Mouse (Mus musculus) ES-E14 (cell line): ENCODE data around the gene Slc9a7. TPM values are rescaled to one million over a fixed set of nuclear protein-coding genes. Genes with fewer than 3 reads are reported as not detected.

ENCODE experiments used
- DNase-seq: peaks from one replicate; pipeline ENCODE4 v3.0.0-alpha.2; 2013; ENCODE audit warnings: low read depth, low spot score
- H3K27ac ChIP-seq: 2 replicates; pipeline ENCODE4 v1.5.1; 2012; ENCODE audit warnings: low read depth, mild to moderate bottlenecking, low read length, moderate library complexity, mixed read lengths; ENCODE audit not compliant: poor library complexity, insufficient read depth, severe bottlenecking
- H3K36me3 ChIP-seq: 2 replicates; pipeline ENCODE4 v1.6.1; 2012; ENCODE audit warnings: mild to moderate bottlenecking, low read length, moderate library complexity, mixed read lengths; ENCODE audit not compliant: control insufficient read depth, poor library complexity, insufficient read depth, severe bottlenecking
- H3K4me1 ChIP-seq, 2 experiments: fragments of 150-350 bp in 1 of 2; sonication (generic) in 1 of 2; 2 replicates each; pipeline ENCODE4 v1.6.1; 2012; ENCODE audit warnings: low read length in 2 of 2, mild to moderate bottlenecking in 1 of 2, mixed read lengths in 1 of 2; ENCODE audit not compliant: control insufficient read depth in 2 of 2, insufficient read depth in 2 of 2, poor library complexity in 1 of 2
- H3K4me3 ChIP-seq, 2 experiments: fragments of 150-350 bp in 1 of 2; sonication (generic) in 1 of 2; 2 replicates each; pipeline ENCODE4 v1.5.1; 2012; ENCODE audit warnings: low read length in 2 of 2, low read depth in 1 of 2, mild to moderate bottlenecking in 1 of 2, mixed read lengths in 1 of 2; ENCODE audit not compliant: insufficient read depth in 1 of 2, poor library complexity in 1 of 2, severe bottlenecking in 1 of 2
- H3K9ac ChIP-seq: 2 replicates; pipeline ENCODE4 v1.6.1; 2012; ENCODE audit warnings: low read depth, mild to moderate bottlenecking, low read length, mixed read lengths; ENCODE audit not compliant: poor library complexity, insufficient read depth, severe bottlenecking
- H3K9me3 ChIP-seq: fragments of 150-350 bp; sonication (generic); 2 replicates; pipeline ENCODE4 v1.6.1; 2012; ENCODE audit warnings: low read depth, mild to moderate bottlenecking, low read length; ENCODE audit not compliant: control insufficient read depth, insufficient read depth
- CHD2 ChIP-seq: IDR thresholded peaks from 2 replicates; pipeline ENCODE4 v1.6.1; 2014; ENCODE audit warnings: mild to moderate bottlenecking, low read depth, low read length, inconsistent platforms
- HCFC1 ChIP-seq: IDR thresholded peaks from 2 replicates; pipeline ENCODE4 v1.6.1; 2012; ENCODE audit warnings: low read length, inconsistent platforms, borderline replicate concordance; ENCODE audit not compliant: insufficient read depth
- MAFK ChIP-seq: IDR thresholded peaks from 2 replicates; pipeline ENCODE4 v1.6.1; 2014; ENCODE audit warnings: mild to moderate bottlenecking, low read depth, low read length, inconsistent platforms; ENCODE audit not compliant: insufficient read depth
- ZC3H11A ChIP-seq: IDR thresholded peaks from 2 replicates; pipeline ENCODE4 v1.6.1; 2012; ENCODE audit warnings: low read depth, mild to moderate bottlenecking, inconsistent platforms, low read length, borderline replicate concordance
- ZNF384 ChIP-seq: IDR thresholded peaks from 2 replicates; pipeline ENCODE4 v1.6.1; 2012; ENCODE audit warnings: low read depth, low read length, inconsistent platforms
- in situ Hi-C, 2 experiments: fragments of 600-800 bp; cut with MboI; formaldehyde crosslinking; loops; one replicate each; pipeline ENCODE4 v1.15.1; 2025; ENCODE audit warnings: low sequenced_read_pairs in 2 of 2, inconsistent platforms in 1 of 2; ENCODE audit not compliant: unreplicated experiment in 2 of 2
- total RNA-seq: library from RNA; depleted of rRNA; stranded (reverse); fragments of 300-350 nt; gene quantifications from 2 replicates; pipeline ENCODE4 v1.2.3, GENCODE M21; 2012

Gene Slc9a7
- total RNA-seq, 1 experiment, result 2.0 TPM

GRCm38 (mm10) chrX:20164984-20165383 lies 126.6 kb downstream of the Slc9a7 start:
- DNase-seq, result no peak
- no peaks in the 10 kb centered on the region for H3K36me3 ChIP-seq
- H3K9ac ChIP-seq, result no peak overlapping the region
- TF ChIP-seq ZNF384 (no peak), MAFK (no peak), HCFC1 (no peak)
- H3K27ac ChIP-seq, result no peak overlapping the region
- in situ Hi-C loops, result loop anchor here in 1 of 2 experiments (25.0 kb wide), 1 partner anchor 172 kb away; no protein-coding TSS in a partner anchor
- H3K4me1 ChIP-seq, result no peaks in the 10 kb centered on the region
- no peaks in the 10 kb centered on the region for H3K9me3 ChIP-seq
- H3K4me3 ChIP-seq, result no peak overlapping the region

DNA sequence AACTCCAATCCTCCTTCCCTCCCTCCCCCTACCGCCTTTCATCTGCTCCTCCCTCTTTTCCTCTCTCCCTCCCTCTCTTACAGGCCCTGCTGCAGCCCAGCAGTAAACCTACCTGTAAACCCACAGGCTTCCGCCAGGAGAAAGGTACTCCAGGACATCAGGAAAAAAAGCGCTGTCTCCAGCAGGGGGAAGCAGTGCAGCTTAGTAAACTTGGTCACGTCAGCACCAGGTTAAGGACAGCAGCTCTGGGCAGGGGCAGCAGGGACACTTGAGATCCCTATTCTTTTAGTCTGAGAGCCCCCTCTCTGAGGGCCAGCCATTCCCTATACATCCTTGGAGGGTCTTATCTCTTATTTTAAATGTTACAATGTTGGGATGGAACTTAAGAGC lies 129.3 kb downstream of the Slc9a7 start:
- H3K36me3 ChIP-seq, result no peaks in the 10 kb centered on the region
- no peak overlapping the region for H3K4me3 ChIP-seq
- no peak overlapping the region for H3K9ac ChIP-seq
- TF ChIP-seq ZNF384 (no peak), CHD2 (no peak), ZC3H11A (no peak), HCFC1 (no peak), MAFK (no peak)
- H3K4me1 ChIP-seq, result no peaks in the 10 kb centered on the region
- H3K27ac ChIP-seq, result no peak overlapping the region
- no peaks in the 10 kb centered on the region for H3K9me3 ChIP-seq
- in situ Hi-C loops, result loop anchor here in 1 of 2 experiments (25.0 kb wide), 1 partner anchor 175 kb away; no protein-coding TSS in a partner anchor
- peak; percentile 47 for DNase-seq

DNA sequence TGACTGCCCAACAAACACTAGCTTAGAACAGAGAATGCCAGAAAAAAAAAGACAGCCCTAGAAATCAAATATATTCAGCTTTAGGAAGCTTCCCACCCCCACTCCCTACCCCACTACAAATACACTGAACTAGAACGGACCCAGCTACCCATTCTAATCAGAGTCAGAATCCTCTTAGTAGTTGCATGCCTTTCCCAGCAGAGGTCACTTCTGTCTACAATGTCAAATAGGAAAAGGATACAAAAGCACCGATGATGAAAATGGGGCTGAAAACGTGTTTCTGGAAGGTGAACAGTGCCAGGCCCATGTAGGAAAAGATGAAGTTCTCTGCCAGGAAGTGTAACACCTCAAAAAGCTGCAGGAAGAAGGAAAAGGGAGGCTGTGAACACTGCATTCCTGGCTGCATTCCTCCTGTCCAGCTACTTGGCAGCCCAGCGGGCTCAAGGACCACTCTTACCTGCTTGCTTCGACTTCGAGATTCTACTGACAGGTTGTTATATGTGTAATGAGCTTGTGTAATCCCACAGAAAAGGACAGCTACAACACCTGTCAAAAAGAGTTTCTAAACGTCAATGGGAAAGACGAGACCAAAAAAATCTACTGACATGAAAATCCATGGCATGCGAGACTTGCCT lies 129.8 kb downstream of the Slc9a7 start:
- Histone ChIP-seq H3K4me1 (no peaks in the 10 kb centered on the region), H3K27ac (no peak overlapping the region), H3K36me3 (no peaks in the 10 kb centered on the region), H3K9ac (no peak overlapping the region), H3K4me3 (no peak overlapping the region), H3K9me3 (no peaks in the 10 kb centered on the region)
- no peak for DNase-seq
- no peak for TF ChIP-seq CHD2
- no peak for TF ChIP-seq MAFK
- TF ChIP-seq ZC3H11A, result no peak
- no peak for TF ChIP-seq ZNF384
- TF ChIP-seq HCFC1, result no peak
- in situ Hi-C loops, result loop anchor here in 1 of 2 experiments (25.0 kb wide), 1 partner anchor 175 kb away; no protein-coding TSS in a partner anchor

GRCm38 (mm10) chrX:20160301-20160700 lies 131.3 kb downstream of the Slc9a7 start:
- no peak overlapping the region for H3K9ac ChIP-seq
- in situ Hi-C loops, result loop anchor here in 1 of 2 experiments (25.0 kb wide), 1 partner anchor 177 kb away; no protein-coding TSS in a partner anchor
- H3K4me3 ChIP-seq, result no peak overlapping the region
- no peaks in the 10 kb centered on the region for H3K36me3 ChIP-seq
- DNase-seq, result no peak
- H3K27ac ChIP-seq, result no peak overlapping the region
- TF ChIP-seq ZNF384 (no peak), ZC3H11A (no peak), MAFK (no peak), HCFC1 (no peak), CHD2 (no peak)
- no peaks in the 10 kb centered on the region for H3K4me1 ChIP-seq
- no peaks in the 10 kb centered on the region for H3K9me3 ChIP-seq

DNA sequence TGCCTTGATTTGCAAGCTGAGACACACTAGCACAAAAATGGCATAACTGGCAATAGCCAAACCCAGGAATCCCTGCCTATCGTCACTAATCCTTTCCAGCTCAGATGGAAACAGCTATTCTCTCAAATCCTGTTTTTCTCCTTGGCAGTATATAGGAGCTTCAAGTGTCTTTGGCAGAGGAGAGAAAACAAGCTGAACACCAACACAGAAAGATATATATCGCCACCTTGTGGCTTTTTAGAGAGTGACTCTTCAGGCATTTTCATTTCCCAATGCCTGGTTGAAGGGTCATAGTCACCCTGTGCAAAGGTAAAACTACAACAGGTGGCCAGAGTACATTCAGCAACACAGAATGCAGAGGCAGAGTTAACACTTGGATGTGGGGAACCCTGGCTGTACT lies 134.1 kb downstream of the Slc9a7 start:
- no peaks in the 10 kb centered on the region for H3K9me3 ChIP-seq
- no peak overlapping the region for H3K9ac ChIP-seq
- DNase-seq, result peak; percentile 8
- in situ Hi-C loops, result loop anchor here in 1 of 2 experiments (25.0 kb wide), 1 partner anchor 180 kb away; no protein-coding TSS in a partner anchor
- no peaks in the 10 kb centered on the region for H3K4me1 ChIP-seq
- no peaks in the 10 kb centered on the region for H3K36me3 ChIP-seq
- H3K27ac ChIP-seq, result no peak overlapping the region
- TF ChIP-seq MAFK, result no peak
- no peak for TF ChIP-seq CHD2
- TF ChIP-seq ZC3H11A, result no peak
- no peak for TF ChIP-seq ZNF384
- no peak for TF ChIP-seq HCFC1
- no peak overlapping the region for H3K4me3 ChIP-seq
